Mouse (Mus musculus): ENCODE measurements around the gene Gadd45gip1.

Gene Gadd45gip1

DNA sequence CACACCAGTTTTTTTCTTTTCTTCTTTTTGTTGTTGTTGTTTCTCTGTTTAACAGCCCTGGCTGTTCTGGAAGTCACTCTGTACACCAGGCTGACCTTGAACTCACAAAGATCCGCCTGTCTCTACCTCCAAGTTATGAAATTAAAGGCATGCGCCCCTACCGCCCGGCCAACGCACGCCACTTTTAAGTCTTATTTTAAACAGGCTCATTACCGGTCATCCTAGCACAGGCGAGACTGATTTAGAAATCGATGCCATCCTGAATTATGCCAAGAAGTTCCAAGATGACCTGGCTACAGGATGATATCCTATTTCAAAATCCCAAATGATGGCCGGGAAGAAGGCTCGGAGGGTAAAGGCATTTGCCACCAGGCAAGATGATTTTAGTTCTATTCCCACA is at the start of gene Gadd45gip1:
Gadd45gip1 (plus strand) TSS at position 33 of the 400 bp plus-strand sequence.
- DNase-seq, result peak; percentile 61

GRCm38 (mm10) chr8:84781686-84782505 is 49.4 kb upstream of the Gadd45gip1 start:
- DNase-seq, result no peak

GRCm38 (mm10) chr8:84782680-84783079 is 48.6 kb upstream of the Gadd45gip1 start:
- DNase-seq, result no peak

- no peak for DNase-seq
These were observed 48.0 kb upstream of the Gadd45gip1 start for GRCm38 (mm10) chr8:84783198-84783918.

GRCm38 (mm10) chr8:84783919-84784581 is 47.3 kb upstream of the Gadd45gip1 start:
- no peak for DNase-seq

GRCm38 (mm10) chr8:84784681-84785505 is 46.4 kb upstream of the Gadd45gip1 start:
- no peak for DNase-seq

GRCm38 (mm10) chr8:84785506-84785755 is 45.9 kb upstream of the Gadd45gip1 start:
- DNase-seq, result no peak

- no peak for DNase-seq
These were observed 45.3 kb upstream of the Gadd45gip1 start for GRCm38 (mm10) chr8:84785756-84786677.

- no peak for DNase-seq
These were observed 44.4 kb upstream of the Gadd45gip1 start for GRCm38 (mm10) chr8:84786801-84787467.

DNA sequence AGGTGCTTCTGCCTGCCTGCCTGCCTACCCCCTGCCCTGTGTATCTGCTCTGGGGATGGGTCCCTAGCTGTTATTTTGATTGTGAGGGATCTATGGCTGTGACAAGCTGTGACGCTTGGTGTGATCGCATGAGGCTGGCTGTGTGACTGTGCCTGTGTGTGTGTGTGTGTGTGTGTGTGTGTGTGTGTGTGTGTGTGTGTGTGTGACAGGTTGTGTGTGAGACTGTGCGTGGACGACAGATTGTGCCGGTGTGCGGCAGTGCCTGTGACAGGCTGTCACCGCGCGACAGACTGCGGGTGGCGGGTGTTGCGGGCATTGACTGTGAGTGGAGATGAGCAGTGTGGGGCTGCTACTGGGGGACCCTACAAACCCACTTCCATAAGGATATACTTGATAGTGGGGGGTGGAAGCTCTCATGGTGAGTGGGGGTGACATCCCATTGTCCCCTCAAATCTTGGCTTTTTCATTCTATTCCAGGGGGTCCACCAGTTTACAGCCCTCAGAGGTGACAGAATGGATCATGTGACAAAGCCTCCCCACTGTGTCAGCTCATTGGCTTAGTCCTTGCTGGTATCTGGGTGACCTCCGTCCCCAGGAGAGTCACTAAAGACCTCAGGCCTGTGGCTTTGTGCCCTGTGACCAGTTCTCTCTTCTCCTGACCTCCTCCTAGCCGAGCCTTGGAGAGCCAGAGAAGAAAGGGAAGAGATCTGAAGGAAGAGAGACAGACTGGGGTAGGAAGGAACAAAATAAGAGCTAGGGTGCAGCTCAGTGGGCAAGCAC is 43.6 kb upstream of the Gadd45gip1 start:
- DNase-seq, result peak; percentile 81

DNA sequence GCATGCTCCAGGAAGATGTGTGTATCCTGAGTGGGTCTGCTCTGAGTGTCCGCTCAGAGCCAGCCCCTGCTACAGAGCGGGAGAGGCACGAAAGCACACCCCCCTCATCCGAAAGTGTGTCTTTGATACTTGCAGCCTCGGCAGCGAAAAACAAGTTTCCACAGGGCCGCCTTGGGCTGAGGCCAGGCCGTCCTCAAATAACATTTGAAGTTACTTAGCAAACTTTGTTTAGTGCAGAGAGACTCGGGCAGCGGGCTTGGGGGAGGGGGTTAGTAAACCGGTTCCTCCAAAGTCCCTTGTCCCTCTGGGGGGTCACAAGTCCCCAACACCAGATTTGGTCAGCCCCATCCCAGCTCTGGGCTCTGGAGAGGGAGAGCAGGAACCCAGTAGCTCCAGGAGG is 42.4 kb upstream of the Gadd45gip1 start:
- DNase-seq, result no peak

DNA sequence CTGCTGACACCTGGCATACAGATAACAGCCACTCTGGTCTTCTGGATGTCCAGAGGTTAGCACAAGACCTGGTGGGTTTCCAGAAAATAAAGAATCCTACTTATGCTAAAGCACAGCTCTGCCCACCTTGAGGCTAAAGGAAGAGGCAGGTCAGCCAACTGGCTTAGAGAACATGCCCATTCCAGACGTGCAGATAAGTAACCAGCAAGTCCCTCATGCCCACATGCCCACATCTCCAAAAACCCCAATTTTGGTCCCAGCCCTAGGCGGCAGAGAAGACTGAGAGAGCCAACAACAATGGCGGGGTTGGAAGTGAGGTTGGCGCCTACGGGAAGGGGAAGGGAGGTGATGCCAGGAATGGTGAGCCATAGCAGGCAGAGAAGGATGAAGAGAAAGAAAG is 42.0 kb upstream of the Gadd45gip1 start:
- no peak for DNase-seq

DNA sequence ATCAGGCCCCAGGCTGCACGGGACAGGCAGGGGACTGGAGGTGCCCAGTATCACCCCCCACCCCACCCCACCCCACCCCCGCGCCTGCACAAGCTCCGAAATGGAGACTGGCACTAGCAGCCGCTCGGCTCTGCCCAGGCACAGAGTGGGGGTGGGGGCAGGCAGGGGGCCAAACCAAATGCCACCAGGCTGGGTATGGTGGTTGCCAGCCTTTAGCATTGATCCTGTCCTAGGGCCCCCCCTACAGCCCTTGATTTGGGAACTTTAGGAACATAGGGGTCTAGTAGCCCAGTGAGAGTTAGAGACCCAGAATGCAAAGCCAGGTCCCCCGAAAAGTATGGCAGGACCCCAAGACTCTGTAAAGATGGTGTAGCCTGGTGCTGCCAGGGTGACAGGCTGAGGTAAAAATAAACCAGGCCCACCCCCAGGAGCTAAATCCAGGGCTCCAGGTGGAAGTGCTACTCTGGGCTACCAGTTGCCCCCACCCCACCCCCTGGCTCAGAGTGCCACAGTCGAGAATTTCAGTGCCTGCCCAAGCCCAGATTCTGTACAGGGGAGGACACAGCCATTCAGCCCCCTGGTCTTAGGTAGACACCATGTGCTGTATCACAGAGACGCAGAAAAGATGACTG is 41.4 kb upstream of the Gadd45gip1 start:
- peak; percentile 84 for DNase-seq

GRCm38 (mm10) chr8:84790537-84790936 is 40.8 kb upstream of the Gadd45gip1 start:
- no peak for DNase-seq

DNA sequence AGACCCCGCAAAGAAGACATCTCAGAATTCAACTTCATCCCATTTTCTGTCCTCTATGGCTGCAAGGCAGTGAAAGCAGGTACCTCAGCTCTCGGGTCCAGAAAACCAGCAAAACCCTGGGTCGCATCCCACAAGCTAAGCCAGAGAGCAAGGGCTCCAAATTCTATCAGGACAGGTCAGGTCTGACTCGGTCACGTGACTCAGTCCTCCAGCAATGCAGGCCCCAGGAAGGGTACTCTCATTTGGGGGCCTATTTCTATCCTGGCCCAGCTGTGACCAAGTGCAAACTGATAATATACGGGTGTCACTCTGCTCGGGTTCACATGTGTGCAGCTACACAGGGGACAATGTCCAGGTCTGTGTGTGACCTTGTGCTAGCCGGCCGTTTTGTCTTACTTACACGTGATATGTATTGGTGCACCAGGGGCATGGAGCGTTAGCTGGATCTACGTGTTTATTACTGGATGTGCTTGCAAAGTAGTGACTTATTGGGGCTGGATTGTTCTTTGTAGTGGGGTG is 38.8 kb upstream of the Gadd45gip1 start:
- no peak for DNase-seq

GRCm38 (mm10) chr8:84793134-84793533 is 38.2 kb upstream of the Gadd45gip1 start:
- DNase-seq, result no peak

DNA sequence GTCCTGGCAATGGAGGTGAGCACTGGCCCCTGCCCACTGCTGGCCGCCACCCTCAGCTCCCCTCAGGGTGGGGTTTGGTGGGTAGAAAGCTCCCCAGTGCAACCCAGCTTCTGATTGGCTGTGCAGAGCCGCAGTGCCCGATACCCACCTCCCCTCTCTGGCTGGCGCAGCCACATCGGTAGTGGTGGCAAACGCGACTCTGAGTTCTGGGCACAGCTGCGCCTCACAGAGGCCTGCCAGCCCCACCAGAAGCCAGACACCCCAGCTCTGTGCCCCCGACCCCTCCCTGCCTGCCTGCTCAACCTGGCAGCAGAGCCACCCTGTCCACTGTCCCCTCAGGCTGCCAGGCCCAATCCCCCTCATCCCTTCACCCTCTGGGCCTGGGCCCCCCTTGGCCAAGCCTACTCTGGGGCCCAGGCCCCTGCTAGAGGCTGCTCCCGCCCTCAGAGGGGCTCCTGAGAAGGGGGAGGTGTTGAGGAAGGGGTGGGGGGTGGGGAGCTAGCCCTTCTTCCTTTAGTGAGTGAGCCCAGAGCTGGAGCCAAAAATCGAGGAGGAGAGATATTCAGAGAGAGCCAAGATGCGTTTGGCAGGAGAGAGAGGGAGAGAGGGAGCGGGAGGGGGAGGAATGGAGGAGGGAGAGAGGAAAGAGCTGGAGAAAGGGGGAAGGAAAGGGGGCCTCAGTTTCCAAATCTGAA is 37.4 kb upstream of the Gadd45gip1 start:
- DNase-seq, result peak; percentile 89

DNA sequence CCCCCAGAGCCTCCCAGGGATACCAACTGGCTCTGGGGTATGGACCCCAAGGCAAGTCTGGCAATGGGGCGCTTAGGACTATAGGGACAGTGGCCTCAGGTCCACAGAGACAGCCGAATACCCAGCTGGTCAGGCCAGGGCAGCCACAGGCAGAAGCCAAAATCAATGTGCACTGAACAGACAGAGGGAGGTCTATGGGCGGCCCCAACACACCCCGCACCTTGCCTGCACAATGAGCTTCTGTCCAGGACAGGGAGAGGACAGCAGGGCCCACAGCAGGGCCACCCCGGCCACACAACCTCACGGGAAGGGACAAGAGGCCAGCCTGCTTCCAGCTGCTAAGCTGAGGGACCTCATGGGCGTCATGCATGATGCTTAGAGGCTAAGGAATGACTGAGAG is 36.8 kb upstream of the Gadd45gip1 start:
- DNase-seq, result no peak

- peak; percentile 48 for DNase-seq
These were observed 34.0 kb upstream of the Gadd45gip1 start for GRCm38 (mm10) chr8:84797256-84797797.
